Mouse (Mus musculus): Measurements from ENCODE around the gene Rab11fip4. TPM values are rescaled to one million over a fixed set of nuclear protein-coding genes. Genes with fewer than 3 reads are reported as not detected.

The Rab11fip4 gene
- polyA plus RNA-seq, 3 experiments from 2014 or later: 10.3 to 14.3 (median 12.6) TPM

DNA sequence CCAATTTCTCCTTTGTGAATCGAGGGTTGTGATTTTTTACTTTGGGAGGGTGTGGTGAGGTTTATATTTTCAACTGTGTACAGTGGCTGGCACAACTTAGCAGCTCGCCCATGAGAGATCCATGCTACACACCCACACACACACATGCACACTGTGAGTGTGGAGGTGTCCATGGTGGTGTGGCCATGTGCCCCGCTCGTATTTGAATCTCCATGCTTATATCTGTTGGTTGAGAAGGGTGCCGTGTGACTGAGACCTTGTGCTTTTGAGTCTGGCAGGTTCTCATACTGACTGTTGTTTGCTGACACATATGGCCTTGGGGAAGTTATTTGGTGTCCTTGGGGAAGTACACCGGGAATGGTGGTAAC is 123.7 kb downstream of the Rab11fip4 start:
- ATAC-seq: no peak

DNA sequence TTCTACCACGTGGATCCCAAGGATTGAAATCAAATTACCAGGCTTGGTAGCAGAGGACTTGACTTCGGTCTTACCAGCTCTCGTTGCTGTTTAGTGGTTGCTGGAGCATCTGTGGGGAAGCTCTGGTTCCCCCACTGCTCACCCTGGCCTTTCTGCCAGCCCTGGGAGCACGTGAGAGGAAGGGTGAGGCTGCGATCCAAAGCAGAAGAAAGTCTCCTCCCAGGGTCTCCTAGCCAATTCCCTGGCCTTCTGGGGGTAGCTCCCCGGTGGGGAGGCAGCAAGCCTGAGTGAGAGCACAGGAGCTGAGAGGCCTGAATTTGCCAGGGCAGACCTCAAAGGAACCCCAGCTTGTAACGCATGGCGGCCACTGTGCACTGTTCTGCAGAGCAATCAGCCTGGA is 124.3 kb downstream of the Rab11fip4 start:
- no peak for ATAC-seq

- ATAC-seq: no peak
These were observed 124.9 kb downstream of the Rab11fip4 start for GRCm38 (mm10) chr11:79715733-79716452.

GRCm38 (mm10) chr11:79716453-79716749 is 125.4 kb downstream of the Rab11fip4 start:
- no peak for ATAC-seq

- no peak for ATAC-seq
These were observed 126.3 kb downstream of the Rab11fip4 start for GRCm38 (mm10) chr11:79717271-79717670.

DNA sequence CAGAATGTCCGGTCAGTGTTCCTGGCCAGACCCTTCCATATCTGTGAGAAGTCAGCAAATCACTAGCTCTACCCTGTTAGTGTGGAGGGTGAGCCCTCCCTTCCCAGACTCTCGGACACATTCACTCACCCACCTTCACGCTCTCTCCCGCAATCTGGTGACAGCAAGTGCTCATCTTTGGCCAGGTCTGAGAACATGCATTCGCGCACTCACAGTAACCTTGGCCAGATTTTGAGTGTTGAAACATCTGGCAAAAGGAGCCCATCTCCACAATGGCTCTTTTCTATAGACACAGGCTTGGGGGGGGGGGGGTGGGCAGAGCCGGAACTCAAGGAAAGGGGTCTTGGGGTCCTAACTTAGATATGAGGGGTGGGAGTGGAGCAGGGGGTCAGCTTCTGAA is 126.8 kb downstream of the Rab11fip4 start:
- no peak for ATAC-seq

DNA sequence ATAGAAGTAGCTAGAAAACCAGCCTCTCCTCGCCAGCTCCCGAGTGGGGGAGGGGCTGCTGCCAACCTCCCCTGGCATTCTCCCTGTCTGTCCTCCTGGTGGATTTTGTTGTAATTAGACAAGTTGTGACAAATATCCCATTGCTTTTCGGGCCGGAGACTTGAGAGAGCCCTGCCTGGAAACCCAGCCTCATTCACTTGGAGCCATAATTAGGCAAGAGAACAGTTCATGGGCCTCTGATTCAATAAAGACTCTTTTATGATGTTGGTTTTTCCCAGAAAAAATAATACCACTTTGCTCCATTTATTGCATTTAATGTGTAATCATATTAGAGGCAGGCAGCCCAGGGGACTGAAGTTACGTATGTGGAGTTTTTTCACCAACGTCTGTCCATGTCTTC is 127.2 kb downstream of the Rab11fip4 start:
- ATAC-seq: no peak

GRCm38 (mm10) chr11:79718829-79719346 is 127.9 kb downstream of the Rab11fip4 start:
- no peak for ATAC-seq

DNA sequence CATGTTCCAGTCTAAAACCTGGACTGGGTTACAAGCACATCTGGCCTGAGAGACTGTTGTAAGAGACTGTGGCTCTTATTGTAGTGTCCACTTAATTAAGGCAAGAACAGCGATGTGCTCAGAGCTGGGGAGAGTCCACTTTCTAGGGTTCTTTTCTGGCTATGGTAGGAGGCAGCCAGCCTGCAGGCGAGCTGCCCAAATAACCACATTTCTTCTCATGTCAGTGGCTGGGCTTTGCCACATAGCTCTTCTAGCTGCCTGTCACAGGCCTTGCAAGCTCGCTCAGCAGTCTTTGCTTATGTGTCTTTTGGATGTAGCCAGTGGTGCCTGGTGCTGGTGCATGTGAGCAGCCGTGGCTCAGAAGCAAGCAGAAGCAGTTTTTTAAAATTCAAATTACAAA is 129.7 kb downstream of the Rab11fip4 start:
- ATAC-seq: no peak

DNA sequence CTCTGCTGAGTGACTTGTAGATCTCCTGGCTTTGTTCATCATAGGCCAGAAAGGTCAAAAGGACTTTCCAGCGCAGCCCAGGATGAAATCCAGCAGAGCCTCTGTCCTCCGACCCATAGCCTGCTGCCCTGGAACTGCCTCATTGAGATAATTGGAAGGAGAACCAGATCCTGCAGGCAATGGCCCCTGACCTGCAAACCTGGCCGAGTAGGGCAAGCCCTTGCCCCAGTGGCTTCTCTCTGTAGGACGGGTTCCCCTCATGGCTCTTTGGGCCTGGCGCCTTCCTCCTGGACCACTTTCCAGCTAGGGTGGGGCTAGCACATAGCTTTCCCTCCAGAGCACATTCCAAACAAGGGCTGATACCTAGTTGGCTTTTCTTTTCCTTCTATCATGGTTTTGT is 131.8 kb downstream of the Rab11fip4 start:
- ATAC-seq: no peak

DNA sequence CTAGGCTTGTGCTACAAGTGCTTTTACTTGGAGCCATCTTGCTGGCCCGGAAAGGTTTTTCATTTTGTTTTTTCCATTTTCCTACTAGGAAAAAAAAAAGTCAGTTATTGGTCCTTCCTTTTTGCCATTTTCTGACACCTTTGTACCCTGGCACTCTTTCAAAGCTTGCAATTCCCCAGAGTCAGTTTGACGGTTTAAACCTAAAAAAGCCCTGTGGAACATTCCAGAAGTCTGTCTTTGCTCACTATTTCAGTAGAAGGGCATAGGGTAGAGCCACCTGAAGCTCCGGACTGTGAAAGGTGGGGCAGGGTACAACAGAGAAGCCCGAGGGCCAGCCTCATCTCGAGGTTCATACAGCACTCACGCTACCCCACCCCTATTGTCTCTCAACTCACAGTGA is 134.0 kb downstream of the Rab11fip4 start:
- no peak for ATAC-seq

DNA sequence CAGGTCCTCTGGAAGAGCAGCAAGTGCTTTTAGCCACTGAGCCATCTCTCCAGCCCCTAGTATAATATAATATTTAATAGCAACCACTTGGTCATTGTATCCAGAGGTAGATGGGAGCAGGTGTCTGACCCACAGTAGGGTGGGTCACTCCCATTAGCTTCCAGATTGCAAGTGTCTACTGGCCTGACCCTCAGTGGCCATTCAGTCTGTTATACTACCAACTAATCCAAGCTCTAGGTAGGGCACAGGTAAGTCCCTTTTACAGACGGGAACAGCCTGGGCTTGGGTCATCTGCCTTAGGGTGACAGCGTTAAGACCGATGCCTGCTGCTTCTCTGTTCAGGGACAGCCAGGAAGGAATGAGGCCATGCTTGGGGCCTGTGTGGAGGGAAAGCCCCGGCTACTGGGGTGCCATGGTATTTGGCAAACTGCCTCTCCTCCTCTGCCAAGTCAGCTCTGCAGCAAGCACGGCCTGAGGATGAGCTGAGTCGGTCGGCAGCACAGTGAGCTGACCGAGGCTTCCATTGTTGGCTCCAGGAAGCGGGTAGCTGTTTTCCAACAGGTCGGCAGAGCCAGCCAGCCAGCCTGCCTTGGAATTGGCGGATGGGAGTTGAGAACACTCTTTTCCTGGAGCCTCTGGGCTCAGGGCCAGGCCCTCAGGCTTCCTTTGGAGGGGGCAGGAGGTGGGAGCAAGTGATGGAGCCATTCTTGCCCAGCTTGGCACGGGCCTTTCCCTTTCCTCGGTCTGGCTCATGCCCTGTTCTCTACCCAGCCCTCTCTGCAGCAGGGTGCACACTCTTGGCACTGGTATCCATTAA is 138.4 kb downstream of the Rab11fip4 start:
- ATAC-seq: no peak

- ATAC-seq: no peak
These were observed 139.4 kb downstream of the Rab11fip4 start for GRCm38 (mm10) chr11:79730462-79730861.

- no peak for ATAC-seq
These were observed 140.5 kb downstream of the Rab11fip4 start for GRCm38 (mm10) chr11:79731476-79731875.

DNA sequence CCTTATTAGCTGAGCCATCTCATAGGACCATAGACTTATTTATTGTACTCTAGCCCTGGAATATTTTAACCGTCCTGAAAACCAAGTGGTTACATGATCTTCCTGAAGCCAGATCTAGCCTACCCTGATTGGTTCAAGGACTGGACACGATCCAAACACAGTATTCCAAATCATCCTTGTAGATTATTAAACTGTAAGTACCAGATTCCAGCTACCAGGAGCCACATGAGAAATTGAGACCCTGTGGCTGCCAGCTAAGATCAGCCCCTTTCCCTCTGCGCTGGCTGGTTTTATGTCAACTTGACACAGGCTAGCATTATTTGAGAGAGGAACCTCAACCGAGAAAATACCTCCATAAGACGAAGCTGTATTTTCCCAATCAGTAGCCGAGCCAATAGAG is 142.0 kb downstream of the Rab11fip4 start:
- no peak for ATAC-seq

GRCm38 (mm10) chr11:79736232-79737006 is 145.4 kb downstream of the Rab11fip4 start:
- ATAC-seq: no peak

DNA sequence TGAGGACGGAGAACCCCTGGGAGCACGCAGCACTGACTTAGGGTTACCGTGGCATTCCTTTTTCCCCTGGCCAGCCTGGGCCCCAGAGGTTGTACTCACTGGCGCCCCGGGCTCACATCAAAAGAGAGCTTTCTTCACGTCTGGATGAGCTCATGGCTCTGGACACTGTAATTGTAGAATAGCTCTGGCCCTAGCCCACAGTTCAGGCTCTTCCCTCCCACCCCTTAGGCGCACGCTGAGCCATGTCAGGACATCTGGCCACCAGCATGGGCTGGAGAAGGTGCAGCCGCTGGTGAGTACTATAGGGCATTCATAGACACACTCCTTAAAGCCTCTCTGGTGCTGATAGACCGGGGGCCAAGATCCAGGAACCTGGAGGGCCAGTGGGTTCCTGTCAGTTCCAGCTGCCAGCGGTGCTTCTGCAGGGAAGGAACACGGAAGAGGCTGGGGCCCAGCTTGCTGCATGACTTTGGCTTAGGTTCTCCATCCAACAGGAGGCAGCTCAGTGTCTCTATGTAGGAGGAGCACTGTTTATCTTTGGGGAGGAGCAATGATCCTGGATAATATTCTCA is 146.2 kb downstream of the Rab11fip4 start:
- no peak for ATAC-seq

GRCm38 (mm10) chr11:79737865-79738502 is 147.0 kb downstream of the Rab11fip4 start:
- ATAC-seq: no peak

- ATAC-seq: no peak
These were observed 147.9 kb downstream of the Rab11fip4 start for GRCm38 (mm10) chr11:79738725-79739558.

- no peak for ATAC-seq
These were observed 149.9 kb downstream of the Rab11fip4 start for GRCm38 (mm10) chr11:79740740-79741512.

Data from inflammation-experienced regulatory T-cells, adult 6 months (primary cell).